Mouse (Mus musculus): Measurements from ENCODE around the gene Ttc21a. TPM values are rescaled to one million over a fixed set of nuclear protein-coding genes. Genes with fewer than 3 reads are reported as not detected.

The Ttc21a gene
- polyA plus RNA-seq, 1 experiment from 2014 or later = 0.42 TPM

DNA sequence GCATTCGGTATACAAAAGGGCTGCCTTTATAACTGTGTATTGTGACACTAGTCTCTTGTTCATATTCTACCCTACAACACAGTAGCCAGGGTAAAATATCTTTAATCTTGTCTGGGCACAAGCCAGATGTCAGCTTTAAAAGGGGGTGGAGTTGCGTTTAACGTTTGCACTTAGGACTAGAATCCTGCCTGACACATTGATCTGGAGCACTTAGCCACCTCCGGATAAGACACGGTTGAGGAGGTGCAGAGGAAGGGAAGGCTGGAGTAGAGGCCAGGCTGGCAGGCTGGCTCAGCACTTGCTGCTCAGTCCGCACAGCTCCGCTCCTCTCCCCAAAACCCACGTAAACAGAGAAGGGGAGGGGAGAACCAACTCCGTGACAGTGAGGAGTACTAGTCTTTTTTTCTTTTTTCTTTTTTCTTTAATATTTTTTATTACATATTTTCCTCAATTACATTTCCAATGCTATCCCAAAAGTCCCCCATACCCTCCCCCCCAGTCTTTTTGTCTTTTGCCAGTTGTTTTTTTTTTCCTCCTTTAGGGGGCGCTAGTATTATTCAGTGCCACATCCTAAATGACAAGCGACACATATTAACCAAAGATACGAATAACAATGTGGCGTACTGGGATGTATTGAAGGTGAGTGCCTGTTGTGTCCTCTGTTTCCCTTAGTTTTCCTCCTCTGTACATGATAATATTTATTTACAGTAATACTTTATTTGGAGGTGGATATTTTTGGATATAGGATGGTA, 24.1 kb upstream of the Ttc21a start:
- no peak for DNase-seq (ENCODE audit: extremely low spot score, low spot score)
- Histone ChIP-seq H3K27me3 (ENCODE audit: poor library complexity, severe bottlenecking) (no peaks in the 10 kb centered on the region), H3K9me3 (no peaks in the 10 kb centered on the region), H3K27ac (no peak overlapping the region), H3K36me3 (replicated peaks) (peaks cover 98% of the 10 kb centered on the region), H3K4me1 (no peaks in the 10 kb centered on the region), H3K4me3 (no peak overlapping the region)
- WGBS = 79% methylated on average over 13 of the region's 13 CpGs

GRCm38 (mm10) chr9:119919858-119920257, 17.5 kb upstream of the Ttc21a start:
- DNase-seq (ENCODE audit: extremely low spot score, low spot score) = no peak
- Histone ChIP-seq H3K27me3 (ENCODE audit: poor library complexity, severe bottlenecking) (no peaks in the 10 kb centered on the region), H3K4me1 (no peaks in the 10 kb centered on the region), H3K36me3 (replicated peaks) (peaks cover 96% of the 10 kb centered on the region), H3K4me3 (no peak overlapping the region), H3K27ac (no peak overlapping the region; the same call in 1 of the 2 replicates), H3K9me3 (no peaks in the 10 kb centered on the region)
- 93% methylated on average over 1 of the region's 1 CpGs for WGBS

- H3K4me3 ChIP-seq = no peak overlapping the region
- peaks cover 97% of the 10 kb centered on the region for H3K36me3 ChIP-seq (replicated peaks)
- WGBS = 93% methylated on average over 4 of the region's 4 CpGs
- no peak for DNase-seq (ENCODE audit: extremely low spot score, low spot score)
- H3K4me1 ChIP-seq = no peaks in the 10 kb centered on the region
- no peaks in the 10 kb centered on the region for H3K9me3 ChIP-seq
- no peak overlapping the region for H3K27ac ChIP-seq
- H3K27me3 ChIP-seq (ENCODE audit: poor library complexity, severe bottlenecking) = no peaks in the 10 kb centered on the region
Measured at GRCm38 (mm10) chr9:119923462-119923861, 13.9 kb upstream of the Ttc21a start.

DNA sequence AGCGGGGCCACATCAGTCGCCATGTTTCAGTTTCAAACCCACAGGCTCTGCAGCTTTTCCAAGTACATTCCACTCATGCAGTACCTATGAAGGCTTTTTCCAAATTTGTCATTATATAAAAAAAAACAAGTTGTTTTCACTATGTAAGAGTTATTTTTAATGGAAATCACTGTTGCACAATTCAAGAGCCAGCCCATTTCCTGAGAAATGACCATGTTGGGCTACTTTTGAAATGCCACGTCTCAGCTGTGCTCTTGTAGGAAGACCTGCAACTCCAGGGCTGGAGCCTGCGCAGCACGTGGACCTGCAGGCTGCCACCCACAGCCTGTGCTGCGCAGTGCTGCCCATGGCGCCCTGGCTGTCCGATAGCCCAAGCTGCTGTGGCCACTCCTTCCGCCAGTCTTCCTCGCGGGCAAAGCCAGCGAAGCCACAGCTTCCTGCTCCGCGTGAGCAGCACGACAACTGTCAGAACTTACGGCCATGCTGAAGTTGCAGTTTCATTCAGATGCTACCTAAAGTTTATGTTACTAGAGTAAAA, 12.2 kb upstream of the Ttc21a start:
- no peak for DNase-seq (ENCODE audit: extremely low spot score, low spot score)
- WGBS = 96% methylated on average over 16 of the region's 16 CpGs
- no peak overlapping the region for H3K27ac ChIP-seq
- H3K9me3 ChIP-seq = no peaks in the 10 kb centered on the region
- H3K4me3 ChIP-seq = no peak overlapping the region
- no peaks in the 10 kb centered on the region for H3K27me3 ChIP-seq (ENCODE audit: poor library complexity, severe bottlenecking)
- peaks cover 97% of the 10 kb centered on the region for H3K36me3 ChIP-seq (replicated peaks)
- H3K4me1 ChIP-seq = no peaks in the 10 kb centered on the region

- H3K27me3 ChIP-seq (ENCODE audit: poor library complexity, severe bottlenecking) = no peaks in the 10 kb centered on the region
- H3K9me3 ChIP-seq = no peaks in the 10 kb centered on the region
- H3K27ac ChIP-seq = no peak overlapping the region
- H3K4me1 ChIP-seq = no peaks in the 10 kb centered on the region
- 91% methylated on average over 8 of the region's 8 CpGs for WGBS
- no peak overlapping the region for H3K4me3 ChIP-seq
- peaks cover 97% of the 10 kb centered on the region for H3K36me3 ChIP-seq (replicated peaks)
- DNase-seq (ENCODE audit: extremely low spot score, low spot score) = no peak
Measured at GRCm38 (mm10) chr9:119925729-119926128, 11.7 kb upstream of the Ttc21a start.

GRCm38 (mm10) chr9:119926497-119926896, 10.9 kb upstream of the Ttc21a start:
- H3K36me3 ChIP-seq (replicated peaks) = peaks cover 97% of the 10 kb centered on the region
- DNase-seq (ENCODE audit: extremely low spot score, low spot score) = no peak
- H3K27ac ChIP-seq = no peak overlapping the region
- H3K27me3 ChIP-seq (ENCODE audit: poor library complexity, severe bottlenecking) = no peaks in the 10 kb centered on the region
- no peaks in the 10 kb centered on the region for H3K4me1 ChIP-seq
- WGBS = 88% methylated on average over 5 of the region's 5 CpGs
- H3K4me3 ChIP-seq = no peak overlapping the region
- H3K9me3 ChIP-seq = no peaks in the 10 kb centered on the region

DNA sequence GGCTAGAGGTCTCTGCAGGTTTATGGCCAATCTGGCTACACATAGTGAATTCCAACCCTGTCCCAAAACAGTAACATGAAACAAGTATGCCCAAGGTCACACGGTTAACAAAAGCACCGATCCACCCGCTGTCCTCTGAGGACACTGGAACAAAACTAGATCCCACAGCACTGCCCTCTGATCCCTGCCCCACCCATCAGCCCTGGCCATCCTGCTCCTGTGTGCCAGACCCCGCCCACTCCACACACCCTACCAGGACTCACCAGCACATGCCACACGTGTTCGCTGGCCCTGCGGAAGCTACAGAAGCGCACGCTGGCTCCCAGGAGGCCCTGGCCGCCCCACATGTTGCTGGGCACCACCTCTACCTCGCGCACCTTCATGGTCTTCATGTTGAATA, 5.0 kb upstream of the Ttc21a start:
- no peaks in the 10 kb centered on the region for H3K27me3 ChIP-seq (ENCODE audit: poor library complexity, severe bottlenecking)
- 94% methylated on average over 12 of the region's 12 CpGs for WGBS
- no peak overlapping the region for H3K4me3 ChIP-seq
- DNase-seq (ENCODE audit: extremely low spot score, low spot score) = no peak
- no peaks in the 10 kb centered on the region for H3K9me3 ChIP-seq
- H3K4me1 ChIP-seq = peaks cover 13% of the 10 kb centered on the region
- H3K27ac ChIP-seq = no peak overlapping the region
- peaks cover 69% of the 10 kb centered on the region for H3K36me3 ChIP-seq (replicated peaks)

- peaks cover 22% of the 10 kb centered on the region for H3K4me1 ChIP-seq
- H3K9me3 ChIP-seq = no peaks in the 10 kb centered on the region
- no peaks in the 10 kb centered on the region for H3K27me3 ChIP-seq (ENCODE audit: poor library complexity, severe bottlenecking)
- DNase-seq (ENCODE audit: extremely low spot score, low spot score) = no peak
- H3K27ac ChIP-seq = no peak overlapping the region
- H3K36me3 ChIP-seq (replicated peaks) = peaks cover 56% of the 10 kb centered on the region
- no peak overlapping the region for H3K4me3 ChIP-seq
- WGBS = 95% methylated on average over 6 of the region's 6 CpGs
Measured at GRCm38 (mm10) chr9:119933675-119934074, 3.7 kb upstream of the Ttc21a start.

DNA sequence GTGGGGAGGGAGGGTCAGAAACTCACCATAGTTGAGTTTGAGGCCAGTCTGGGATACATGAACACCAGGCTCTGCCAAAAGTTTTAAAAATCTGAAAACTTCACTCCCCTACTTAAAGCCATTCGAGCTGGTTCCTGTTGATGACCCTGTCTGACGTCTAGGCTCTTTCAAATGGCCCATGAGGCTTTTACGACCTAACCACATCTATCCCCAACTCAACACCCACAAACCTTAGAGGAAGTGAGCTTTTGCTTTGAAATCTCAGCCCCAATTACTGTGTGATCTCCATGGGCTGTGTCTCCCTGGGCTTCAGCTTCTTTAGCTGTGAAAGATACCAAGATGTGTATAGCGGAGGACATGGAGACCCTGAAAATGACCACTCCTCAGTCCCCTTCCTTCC, 1.1 kb downstream of the Ttc21a start:
- H3K9me3 ChIP-seq = no peaks in the 10 kb centered on the region
- no peak overlapping the region for H3K27ac ChIP-seq
- H3K4me1 ChIP-seq = peaks cover 29% of the 10 kb centered on the region
- no peak overlapping the region for H3K4me3 ChIP-seq
- no peaks in the 10 kb centered on the region for H3K27me3 ChIP-seq (ENCODE audit: poor library complexity, severe bottlenecking)
- peaks cover 10% of the 10 kb centered on the region; the same call in 1 of the 2 replicates for H3K36me3 ChIP-seq (replicated peaks)
- DNase-seq (ENCODE audit: extremely low spot score, low spot score) = no peak
- WGBS = 88% methylated on average over 4 of the region's 4 CpGs

- WGBS = 74% methylated on average over 10 of the region's 10 CpGs
Measured at GRCm38 (mm10) chr9:119939646-119940045, 2.2 kb downstream of the Ttc21a start.

DNA sequence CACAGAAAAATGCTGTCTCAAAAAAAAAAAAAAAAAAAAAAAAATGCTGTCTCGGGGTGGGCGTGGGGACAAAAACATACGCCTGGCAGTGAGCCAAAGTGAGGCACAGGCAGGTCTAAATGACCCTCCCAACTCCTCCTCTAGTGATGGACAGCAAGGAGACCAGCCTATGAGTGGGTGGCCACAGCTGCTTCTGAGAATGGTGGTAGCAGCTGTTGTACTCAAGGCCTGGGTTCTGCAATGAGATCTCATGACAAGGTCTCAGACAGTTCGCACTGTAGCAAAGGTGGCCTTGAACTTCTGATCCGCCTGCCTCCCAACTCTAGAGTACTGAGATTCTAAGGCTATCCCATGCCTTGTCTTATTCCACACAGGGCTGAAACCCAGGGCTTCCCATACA, 4.0 kb downstream of the Ttc21a start:
- H3K27ac ChIP-seq = no peak overlapping the region
- H3K4me3 ChIP-seq = no peak overlapping the region
- no peaks in the 10 kb centered on the region for H3K36me3 ChIP-seq (replicated peaks)
- H3K9me3 ChIP-seq = no peaks in the 10 kb centered on the region
- no peaks in the 10 kb centered on the region for H3K27me3 ChIP-seq (ENCODE audit: poor library complexity, severe bottlenecking)
- 91% methylated on average over 5 of the region's 5 CpGs for WGBS
- no peak for DNase-seq (ENCODE audit: extremely low spot score, low spot score)
- H3K4me1 ChIP-seq = peaks cover 27% of the 10 kb centered on the region

More at GRCm38 (mm10) chr9:119939646-119940045, 2.2 kb downstream of the Ttc21a start:
- Histone ChIP-seq H3K27me3 (ENCODE audit: poor library complexity, severe bottlenecking) (no peaks in the 10 kb centered on the region), H3K36me3 (replicated peaks) (peaks cover 10% of the 10 kb centered on the region; the same call in 1 of the 2 replicates), H3K4me1 (peaks cover 31% of the 10 kb centered on the region), H3K4me3 (no peak overlapping the region), H3K27ac (no peak overlapping the region), H3K9me3 (no peaks in the 10 kb centered on the region)
- no peak for DNase-seq (ENCODE audit: extremely low spot score, low spot score)

DNA sequence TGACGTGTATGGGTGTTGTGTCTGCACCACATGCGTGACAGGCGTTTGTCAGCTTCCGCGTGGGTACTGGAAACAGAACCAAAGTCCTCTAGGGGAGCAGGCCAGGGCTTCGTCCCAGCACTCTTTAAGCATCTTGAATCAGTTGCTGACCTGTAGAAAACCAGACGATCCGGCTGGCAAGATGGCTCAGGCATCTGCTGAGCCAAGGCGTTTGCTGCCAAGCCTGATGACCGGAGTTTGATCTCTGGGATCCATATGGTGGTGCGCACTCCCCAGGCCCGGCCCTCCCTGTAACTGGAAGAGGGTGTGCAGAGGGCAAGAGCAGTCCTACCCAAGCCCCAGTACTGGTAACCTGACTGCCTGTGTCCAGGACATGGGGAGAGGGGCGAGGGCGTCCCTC, 4.5 kb downstream of the Ttc21a start:
- Histone ChIP-seq H3K36me3 (replicated peaks) (no peaks in the 10 kb centered on the region), H3K4me1 (peaks cover 23% of the 10 kb centered on the region), H3K27me3 (ENCODE audit: poor library complexity, severe bottlenecking) (no peaks in the 10 kb centered on the region), H3K9me3 (no peaks in the 10 kb centered on the region), H3K4me3 (no peak overlapping the region), H3K27ac (no peak overlapping the region; the same call in 1 of the 2 replicates)
- no peak for DNase-seq (ENCODE audit: extremely low spot score, low spot score)
- 91% methylated on average over 14 of the region's 14 CpGs for WGBS

- Histone ChIP-seq H3K4me3 (no peak overlapping the region), H3K27ac (no peak overlapping the region), H3K9me3 (no peaks in the 10 kb centered on the region), H3K27me3 (ENCODE audit: poor library complexity, severe bottlenecking) (no peaks in the 10 kb centered on the region), H3K36me3 (replicated peaks) (no peaks in the 10 kb centered on the region), H3K4me1 (0 out of 2 replicates have a peak, but pooled peaks cover 9% of the 10 kb centered on the region)
- 79% methylated on average over 1 of the region's 1 CpGs for WGBS
- DNase-seq (ENCODE audit: extremely low spot score, low spot score) = no peak
Measured at GRCm38 (mm10) chr9:119943326-119943725, 5.9 kb downstream of the Ttc21a start.
